Mouse (Mus musculus): ENCODE measurements around the gene Sh3bgrl2. TPM values are rescaled to one million over a fixed set of nuclear protein-coding genes. Genes with fewer than 3 reads are reported as not detected.
A peak's percentile ranks its signal among the peaks of the same experiment; 100 is the strongest.
"Not testable (repeated sequence)": the region's sequence is repeated elsewhere in the genome, so short reads cannot be mapped to it uniquely, and the experiment has no call there.

The Sh3bgrl2 gene
- total RNA-seq (2021) = 10 to 100 TPM; 27.6 to 28.6 TPM

GRCm38 (mm10) chr9:83547830-83548689, at the start of gene Sh3bgrl2:
TSS of gene Sh3bgrl2 (plus strand) at chr9:83548327.
- peak; percentile 75 to 77 for DNase-seq (ENCODE audit: extremely low spot score in 1 of 2, low spot score in 1 of 2)

DNA sequence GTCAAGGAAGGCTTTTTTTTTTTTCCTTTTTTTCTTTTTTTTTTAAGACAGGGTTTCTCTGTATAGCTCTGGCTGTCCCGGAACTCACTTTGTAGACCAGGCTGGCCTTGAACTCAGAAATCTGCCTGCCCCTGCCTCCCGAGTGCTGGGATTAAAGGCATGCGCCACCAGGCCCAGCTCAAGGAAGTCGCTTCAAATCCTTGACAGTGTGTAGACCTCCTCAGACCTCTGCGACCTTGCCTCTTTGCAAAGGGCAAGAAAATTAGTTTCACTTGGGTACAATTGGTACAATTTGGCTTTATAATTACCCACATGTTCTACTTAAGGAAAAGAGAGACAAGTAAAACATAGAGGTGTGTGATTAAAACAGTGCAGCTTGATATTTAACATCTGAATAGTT, 29.0 kb upstream of the Sh3bgrl2 start:
- DNase-seq (ENCODE audit: extremely low spot score in 1 of 2, low spot score in 1 of 2) = not testable (repeated sequence)

DNA sequence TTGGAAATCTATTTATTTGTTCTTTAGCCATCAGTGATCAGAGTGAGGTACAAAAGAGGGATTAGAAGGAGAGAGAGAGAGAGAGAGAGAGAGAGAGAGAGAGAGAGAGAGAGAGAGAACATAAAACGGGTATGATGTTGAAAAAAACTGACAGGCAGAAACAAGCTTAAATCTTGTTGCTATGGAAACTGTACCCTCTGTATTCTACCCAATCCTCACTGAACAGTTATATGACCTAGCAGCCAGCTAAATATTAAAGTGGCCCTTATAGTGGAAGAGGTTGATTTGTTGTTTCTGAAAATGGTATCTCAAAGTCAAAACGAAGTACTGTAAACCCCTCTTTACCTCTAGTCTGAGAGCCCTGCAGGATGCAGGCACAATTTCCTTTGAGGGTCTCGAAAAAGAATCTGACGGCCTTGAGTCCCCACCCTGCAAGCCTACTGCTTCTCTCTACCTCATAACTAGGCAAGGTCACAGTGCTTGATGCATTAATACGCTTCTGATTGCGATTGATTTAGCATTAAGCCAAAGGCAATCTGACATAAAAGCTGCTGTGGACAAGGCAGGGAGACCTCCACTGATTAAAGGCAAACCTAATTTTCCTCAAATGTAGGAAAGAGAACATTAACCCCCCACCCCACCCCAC, 28.5 kb upstream of the Sh3bgrl2 start:
- no peak for DNase-seq (ENCODE audit: extremely low spot score in 1 of 2, low spot score in 1 of 2)

GRCm38 (mm10) chr9:83527341-83528060, 20.6 kb upstream of the Sh3bgrl2 start:
- no peak for DNase-seq (ENCODE audit: extremely low spot score in 1 of 2, low spot score in 1 of 2)

GRCm38 (mm10) chr9:83533044-83533769, 14.9 kb upstream of the Sh3bgrl2 start:
- DNase-seq (ENCODE audit: extremely low spot score in 1 of 2, low spot score in 1 of 2) = no peak

DNA sequence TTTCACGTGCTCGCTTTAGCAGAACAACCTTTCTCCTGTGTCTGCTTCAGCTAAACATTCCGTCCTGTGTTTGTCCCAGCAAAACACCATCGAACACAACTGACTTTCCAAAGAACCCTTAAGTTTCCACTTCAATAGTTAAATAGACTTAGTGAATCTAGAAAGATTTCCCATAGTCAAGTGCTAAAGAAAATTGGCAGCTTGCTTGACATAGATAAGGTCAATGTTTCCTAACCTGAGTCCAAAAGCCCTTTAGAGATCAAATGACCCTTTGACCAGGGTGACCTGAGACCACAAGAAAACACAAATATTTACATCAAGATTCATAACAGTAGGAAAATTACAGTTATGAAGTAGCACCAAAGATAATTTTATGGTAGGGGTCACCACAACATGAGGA, 11.2 kb upstream of the Sh3bgrl2 start:
- no peak for DNase-seq (ENCODE audit: extremely low spot score in 1 of 2, low spot score in 1 of 2)

GRCm38 (mm10) chr9:83537510-83537909, 10.6 kb upstream of the Sh3bgrl2 start:
- DNase-seq (ENCODE audit: extremely low spot score in 1 of 2, low spot score in 1 of 2) = no peak

GRCm38 (mm10) chr9:83537921-83538536, 10.1 kb upstream of the Sh3bgrl2 start:
- DNase-seq (ENCODE audit: extremely low spot score in 1 of 2, low spot score in 1 of 2) = no peak

- DNase-seq (ENCODE audit: extremely low spot score in 1 of 2, low spot score in 1 of 2) = no peak
Observed at GRCm38 (mm10) chr9:83539809-83540491, 8.2 kb upstream of the Sh3bgrl2 start.

- no peak for DNase-seq (ENCODE audit: extremely low spot score in 1 of 2, low spot score in 1 of 2)
Observed at GRCm38 (mm10) chr9:83540492-83540857, 7.7 kb upstream of the Sh3bgrl2 start.

- DNase-seq (ENCODE audit: extremely low spot score in 1 of 2, low spot score in 1 of 2) = no peak
Observed at GRCm38 (mm10) chr9:83540975-83541374, 7.2 kb upstream of the Sh3bgrl2 start.

- no peak for DNase-seq (ENCODE audit: extremely low spot score in 1 of 2, low spot score in 1 of 2)
Observed at GRCm38 (mm10) chr9:83545240-83545639, 2.9 kb upstream of the Sh3bgrl2 start.

DNA sequence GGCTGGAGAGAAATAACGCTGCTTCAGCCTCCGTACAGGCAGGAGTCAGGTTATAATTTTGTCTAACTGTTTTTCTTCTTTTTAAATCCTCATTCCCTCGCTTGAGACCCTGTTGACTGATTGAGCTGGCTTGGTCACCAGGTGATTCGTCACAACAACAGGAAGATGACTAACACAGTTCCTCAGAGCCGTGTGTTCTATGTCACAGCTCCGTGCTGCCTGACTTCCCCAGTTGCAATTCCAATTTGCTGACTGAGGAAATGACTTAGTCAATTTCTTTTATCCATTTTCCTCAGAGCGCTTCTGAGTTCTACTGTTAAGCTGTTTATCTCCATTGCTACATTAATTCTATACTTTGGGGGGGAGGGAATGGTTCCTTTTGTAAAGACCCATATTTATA, 1.8 kb upstream of the Sh3bgrl2 start:
- no peak for DNase-seq (ENCODE audit: extremely low spot score in 1 of 2, low spot score in 1 of 2)

- no peak for DNase-seq (ENCODE audit: extremely low spot score in 1 of 2, low spot score in 1 of 2)
Observed at GRCm38 (mm10) chr9:83547229-83547628, 898 bp upstream of the Sh3bgrl2 start.

DNA sequence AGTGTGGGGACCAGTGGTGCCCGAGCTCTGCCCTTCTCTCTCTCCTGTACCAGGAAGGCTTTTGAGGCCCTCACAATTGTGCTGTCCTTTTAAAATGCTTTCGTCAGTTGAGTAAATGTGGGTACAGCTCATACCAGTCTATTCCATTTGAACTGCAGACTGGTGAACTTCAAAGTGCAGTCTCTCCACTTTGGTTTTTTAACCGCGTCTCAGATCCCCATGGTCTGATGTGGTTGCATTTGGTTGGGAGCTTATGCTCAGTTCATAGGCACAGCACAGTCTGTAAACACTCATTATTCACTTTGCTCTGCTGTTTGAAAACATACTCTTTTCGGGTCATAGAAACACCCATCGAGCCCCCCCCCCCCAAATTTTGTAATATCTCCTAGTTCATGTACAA, 1.7 kb downstream of the Sh3bgrl2 start:
- DNase-seq (ENCODE audit: extremely low spot score in 1 of 2, low spot score in 1 of 2) = no peak

DNA sequence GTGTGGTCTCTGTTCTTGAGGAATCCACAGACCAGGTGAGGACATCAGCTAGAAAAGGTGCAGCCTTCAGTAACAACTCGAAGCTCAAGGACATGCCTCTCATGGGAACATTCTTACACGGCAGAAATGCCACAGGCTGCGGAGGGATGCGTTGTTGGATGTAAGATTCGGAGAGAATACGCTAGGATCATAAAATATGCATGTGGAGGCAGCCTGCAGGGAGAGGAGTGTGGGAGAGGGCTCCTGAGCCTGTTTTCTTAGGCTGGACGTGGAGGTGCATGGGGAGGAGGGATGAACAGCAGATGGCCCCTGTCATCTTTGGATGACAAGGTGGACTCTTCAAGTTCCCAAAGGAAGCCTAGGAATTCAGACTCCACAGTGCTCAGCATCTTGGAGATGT, 3.0 kb downstream of the Sh3bgrl2 start:
- no peak for DNase-seq (ENCODE audit: extremely low spot score in 1 of 2, low spot score in 1 of 2)

DNA sequence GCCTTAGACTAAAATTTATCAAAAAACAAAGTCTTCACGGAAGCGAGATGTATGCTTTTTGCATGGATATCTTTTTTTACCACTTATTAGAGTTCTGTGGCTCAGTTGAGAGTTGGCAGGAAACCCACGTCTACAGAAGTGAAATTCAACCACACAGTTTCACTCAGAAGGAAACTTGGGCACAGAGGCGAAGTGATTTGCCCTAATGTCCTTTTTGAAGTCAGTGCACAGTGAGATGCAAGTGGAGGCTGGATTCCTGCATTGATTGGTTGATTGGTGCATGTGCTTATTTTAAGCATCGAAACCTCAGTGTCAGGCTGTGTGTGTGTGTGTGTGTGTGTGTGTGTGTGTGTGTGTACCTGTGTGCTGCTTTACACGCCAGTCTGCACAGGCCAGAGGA, 3.5 kb downstream of the Sh3bgrl2 start:
- DNase-seq (ENCODE audit: extremely low spot score in 1 of 2, low spot score in 1 of 2) = no peak

DNA sequence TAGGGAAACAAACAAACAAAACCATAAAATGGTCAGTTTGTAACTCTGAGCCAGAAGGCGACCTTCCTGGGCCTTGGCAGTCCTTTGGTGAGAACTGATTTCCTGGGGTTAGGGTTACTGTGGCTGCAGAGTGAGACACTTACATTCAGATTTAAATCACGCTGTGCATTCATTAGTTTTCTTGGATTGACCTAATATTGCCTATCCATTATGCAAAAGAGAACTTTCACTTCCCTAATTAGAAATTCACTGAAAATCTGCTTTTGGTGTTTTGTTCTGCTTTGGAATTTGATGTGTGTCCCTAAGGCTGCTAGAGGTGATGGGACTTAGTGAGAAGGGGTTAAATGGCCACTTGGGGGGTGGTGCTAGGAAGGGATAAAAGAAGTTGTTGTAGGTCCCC, 7.5 kb downstream of the Sh3bgrl2 start:
- no peak for DNase-seq (ENCODE audit: extremely low spot score in 1 of 2, low spot score in 1 of 2)

GRCm38 (mm10) chr9:83556236-83556635, 8.1 kb downstream of the Sh3bgrl2 start:
- no peak for DNase-seq (ENCODE audit: extremely low spot score in 1 of 2, low spot score in 1 of 2)

All from layer of hippocampus, postnatal 25 days (tissue).